Mouse (Mus musculus): ENCODE measurements around the gene Wipi1. TPM values are rescaled to one million over a fixed set of nuclear protein-coding genes. Genes with fewer than 3 reads are reported as not detected.

Gene Wipi1
- polyA plus RNA-seq, 1 experiment from 2014 or later = 14.4 TPM

- Histone ChIP-seq H3K4me1 (replicated peaks; ENCODE audit: control insufficient read depth, insufficient read depth, low read length) (0 out of 2 replicates have a peak, but pooled peaks cover 3% of the 10 kb centered on the region), H3K9me3 (ENCODE audit: control insufficient read depth, low read length) (no peaks in the 10 kb centered on the region), H3K27me3 (replicated peaks; ENCODE audit: control insufficient read depth, insufficient read depth, low read length) (no peaks in the 10 kb centered on the region), H3K4me3 (replicated peaks; ENCODE audit: low read length) (no peak overlapping the region), H3K36me3 (ENCODE audit: control insufficient read depth, insufficient read depth) (no peaks in the 10 kb centered on the region), H3K27ac (ENCODE audit: low read length) (no peak overlapping the region), H3K9ac (replicated peaks; ENCODE audit: low read depth, low read length) (no peak overlapping the region), H3K4me2 (ENCODE audit: low read length) (no peak overlapping the region)
- no peak for ATAC-seq
- 23% methylated on average over 7 of the region's 7 CpGs for WGBS
Measured at GRCm38 (mm10) chr11:109544432-109544831, 67.3 kb downstream of the Wipi1 start.

- WGBS = 86% methylated on average over 9 of the region's 9 CpGs
- ATAC-seq = no peak
Measured at GRCm38 (mm10) chr11:109543466-109543865, 68.3 kb downstream of the Wipi1 start.

DNA sequence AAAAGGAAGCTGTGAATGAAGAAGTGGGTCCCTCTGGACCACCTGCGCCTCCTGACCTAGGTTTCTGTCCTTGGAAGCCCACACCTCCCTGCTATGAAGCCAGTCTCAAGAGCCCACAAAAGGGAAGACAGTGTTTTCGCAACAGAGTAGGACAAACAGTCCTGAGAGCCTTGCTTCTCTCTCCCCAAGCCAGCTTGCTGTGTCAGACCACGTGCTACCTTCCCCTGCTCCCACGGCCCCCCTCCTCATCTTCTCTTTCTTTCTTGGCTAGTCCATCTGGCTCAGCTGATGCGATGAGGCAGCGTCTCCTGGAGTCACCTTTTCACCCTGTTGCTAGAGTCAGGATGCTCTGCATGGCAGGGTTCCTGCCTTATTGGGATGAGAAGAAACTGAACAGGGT is 72.5 kb downstream of the Wipi1 start:
- Histone ChIP-seq H3K27me3 (replicated peaks; ENCODE audit: control insufficient read depth, insufficient read depth, low read length) (no peaks in the 10 kb centered on the region), H3K4me1 (replicated peaks; ENCODE audit: control insufficient read depth, insufficient read depth, low read length) (0 out of 2 replicates have a peak, but pooled peaks cover under 1% of the 10 kb centered on the region), H3K4me2 (ENCODE audit: low read length) (no peak overlapping the region), H3K4me3 (replicated peaks; ENCODE audit: low read length) (no peak overlapping the region), H3K9me3 (ENCODE audit: control insufficient read depth, low read length) (no peaks in the 10 kb centered on the region), H3K27ac (ENCODE audit: low read length) (no peak overlapping the region), H3K36me3 (ENCODE audit: control insufficient read depth, insufficient read depth) (no peaks in the 10 kb centered on the region), H3K9ac (replicated peaks; ENCODE audit: low read depth, low read length) (no peak overlapping the region)
- no peak for ATAC-seq
- 41% methylated on average over 6 of the region's 6 CpGs for WGBS

More at GRCm38 (mm10) chr11:109543466-109543865, 68.3 kb downstream of the Wipi1 start:
- Histone ChIP-seq H3K4me2 (ENCODE audit: low read length) (no peak overlapping the region), H3K27me3 (replicated peaks; ENCODE audit: control insufficient read depth, insufficient read depth, low read length) (no peaks in the 10 kb centered on the region), H3K36me3 (ENCODE audit: control insufficient read depth, insufficient read depth) (no peaks in the 10 kb centered on the region), H3K9ac (replicated peaks; ENCODE audit: low read depth, low read length) (no peak overlapping the region), H3K4me3 (replicated peaks; ENCODE audit: low read length) (no peak overlapping the region), H3K4me1 (replicated peaks; ENCODE audit: control insufficient read depth, insufficient read depth, low read length) (0 out of 2 replicates have a peak, but pooled peaks cover 3% of the 10 kb centered on the region), H3K9me3 (ENCODE audit: control insufficient read depth, low read length) (no peaks in the 10 kb centered on the region), H3K27ac (ENCODE audit: low read length) (no peak overlapping the region)

GRCm38 (mm10) chr11:109536939-109537338 is 74.8 kb downstream of the Wipi1 start:
- 87% methylated on average over 5 of the region's 5 CpGs for WGBS
- Histone ChIP-seq H3K9me3 (ENCODE audit: control insufficient read depth, low read length) (no peaks in the 10 kb centered on the region), H3K9ac (replicated peaks; ENCODE audit: low read depth, low read length) (no peak overlapping the region), H3K27ac (ENCODE audit: low read length) (no peak overlapping the region), H3K36me3 (ENCODE audit: control insufficient read depth, insufficient read depth) (no peaks in the 10 kb centered on the region), H3K27me3 (replicated peaks; ENCODE audit: control insufficient read depth, insufficient read depth, low read length) (no peaks in the 10 kb centered on the region), H3K4me1 (replicated peaks; ENCODE audit: control insufficient read depth, insufficient read depth, low read length) (no peaks in the 10 kb centered on the region), H3K4me2 (ENCODE audit: low read length) (no peak overlapping the region), H3K4me3 (replicated peaks; ENCODE audit: low read length) (no peak overlapping the region)
- no peak for ATAC-seq

- Histone ChIP-seq H3K4me2 (ENCODE audit: low read length) (no peak overlapping the region), H3K4me3 (replicated peaks; ENCODE audit: low read length) (no peak overlapping the region), H3K9me3 (ENCODE audit: control insufficient read depth, low read length) (no peaks in the 10 kb centered on the region), H3K27ac (ENCODE audit: low read length) (no peak overlapping the region), H3K27me3 (replicated peaks; ENCODE audit: control insufficient read depth, insufficient read depth, low read length) (no peaks in the 10 kb centered on the region), H3K9ac (replicated peaks; ENCODE audit: low read depth, low read length) (no peak overlapping the region), H3K36me3 (ENCODE audit: control insufficient read depth, insufficient read depth) (no peaks in the 10 kb centered on the region), H3K4me1 (replicated peaks; ENCODE audit: control insufficient read depth, insufficient read depth, low read length) (no peaks in the 10 kb centered on the region)
- ATAC-seq = no peak
- WGBS = 85% methylated on average over 6 of the region's 6 CpGs
Measured at GRCm38 (mm10) chr11:109535966-109536365, 75.8 kb downstream of the Wipi1 start.

DNA sequence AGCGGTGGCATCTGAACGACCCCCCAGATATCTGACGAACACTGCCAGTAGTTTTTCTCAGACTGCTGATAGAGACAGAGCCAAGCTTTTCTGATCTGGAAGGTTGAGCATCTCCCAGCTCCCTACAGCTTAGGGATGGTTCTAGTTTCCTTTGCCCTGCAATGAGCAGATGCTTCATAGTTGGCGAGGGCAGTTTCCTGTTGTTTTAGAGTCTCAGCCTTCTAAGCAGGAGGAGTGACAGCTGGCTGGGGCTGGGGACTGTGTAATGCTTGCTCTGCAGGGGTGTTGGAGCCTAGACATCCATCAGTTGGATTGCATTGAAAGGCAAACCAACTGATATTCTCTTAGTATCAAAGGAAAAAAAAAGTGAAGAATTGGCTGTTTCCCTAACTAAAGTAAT is 81.7 kb downstream of the Wipi1 start:
- Histone ChIP-seq H3K4me3 (replicated peaks; ENCODE audit: low read length) (no peak overlapping the region), H3K9me3 (ENCODE audit: control insufficient read depth, low read length) (no peaks in the 10 kb centered on the region), H3K4me2 (ENCODE audit: low read length) (no peak overlapping the region), H3K27ac (ENCODE audit: low read length) (no peak overlapping the region), H3K27me3 (replicated peaks; ENCODE audit: control insufficient read depth, insufficient read depth, low read length) (no peaks in the 10 kb centered on the region), H3K9ac (replicated peaks; ENCODE audit: low read depth, low read length) (no peak overlapping the region), H3K4me1 (replicated peaks; ENCODE audit: control insufficient read depth, insufficient read depth, low read length) (no peaks in the 10 kb centered on the region), H3K36me3 (ENCODE audit: control insufficient read depth, insufficient read depth) (no peaks in the 10 kb centered on the region)
- ATAC-seq = no peak
- WGBS = 87% methylated on average over 4 of the region's 4 CpGs

- Histone ChIP-seq H3K27ac (ENCODE audit: low read length) (no peak overlapping the region), H3K36me3 (ENCODE audit: control insufficient read depth, insufficient read depth) (no peaks in the 10 kb centered on the region), H3K4me3 (replicated peaks; ENCODE audit: low read length) (no peak overlapping the region), H3K9ac (replicated peaks; ENCODE audit: low read depth, low read length) (no peak overlapping the region), H3K27me3 (replicated peaks; ENCODE audit: control insufficient read depth, insufficient read depth, low read length) (no peaks in the 10 kb centered on the region), H3K4me1 (replicated peaks; ENCODE audit: control insufficient read depth, insufficient read depth, low read length) (no peaks in the 10 kb centered on the region), H3K9me3 (ENCODE audit: control insufficient read depth, low read length) (no peaks in the 10 kb centered on the region), H3K4me2 (ENCODE audit: low read length) (no peak overlapping the region)
- ATAC-seq = no peak
- WGBS = 86% methylated on average over 4 of the region's 4 CpGs
Measured at GRCm38 (mm10) chr11:109525571-109525970, 86.2 kb downstream of the Wipi1 start.

DNA sequence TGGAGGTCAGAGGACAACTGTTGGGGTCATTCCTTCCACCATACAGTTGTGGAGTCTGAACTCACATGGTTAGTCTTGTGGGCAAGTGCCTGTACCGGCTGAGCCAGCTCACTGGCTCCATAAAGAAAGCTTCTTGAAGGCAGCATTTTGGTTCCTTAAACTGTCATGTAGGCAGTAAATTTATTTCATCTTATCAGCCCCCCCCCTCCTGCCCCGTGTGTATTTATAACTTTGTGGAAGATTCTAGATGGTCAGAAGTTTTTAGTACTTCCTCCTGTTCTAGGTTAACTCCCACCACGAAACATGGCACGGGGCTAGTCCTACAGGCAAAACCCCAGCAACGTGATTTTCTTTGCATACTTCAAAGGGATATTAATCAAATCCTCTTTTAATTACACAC is 86.9 kb downstream of the Wipi1 start:
- no peaks in the 10 kb centered on the region for H3K4me1 ChIP-seq (replicated peaks; ENCODE audit: control insufficient read depth, insufficient read depth, low read length)
- ATAC-seq = no peak
- 88% methylated on average over 5 of the region's 5 CpGs for WGBS

More for the DNA sequence above, 86.9 kb downstream of the Wipi1 start:
- Histone ChIP-seq H3K4me2 (ENCODE audit: low read length) (no peak overlapping the region), H3K27ac (ENCODE audit: low read length) (no peak overlapping the region), H3K9me3 (ENCODE audit: control insufficient read depth, low read length) (no peaks in the 10 kb centered on the region), H3K9ac (replicated peaks; ENCODE audit: low read depth, low read length) (no peak overlapping the region), H3K27me3 (replicated peaks; ENCODE audit: control insufficient read depth, insufficient read depth, low read length) (no peaks in the 10 kb centered on the region), H3K36me3 (ENCODE audit: control insufficient read depth, insufficient read depth) (no peaks in the 10 kb centered on the region), H3K4me3 (replicated peaks; ENCODE audit: low read length) (no peak overlapping the region)

Measured in forebrain, embryonic 16.5 days (tissue).